Mouse (Mus musculus): Measurements from ENCODE around the gene Zfp90. TPM values are rescaled to one million over a fixed set of nuclear protein-coding genes. Genes with fewer than 3 reads are reported as not detected.

Zfp90 gene
- total RNA-seq, 2 experiments from 2014 or later, result 12.4 to 13.1 TPM

DNA sequence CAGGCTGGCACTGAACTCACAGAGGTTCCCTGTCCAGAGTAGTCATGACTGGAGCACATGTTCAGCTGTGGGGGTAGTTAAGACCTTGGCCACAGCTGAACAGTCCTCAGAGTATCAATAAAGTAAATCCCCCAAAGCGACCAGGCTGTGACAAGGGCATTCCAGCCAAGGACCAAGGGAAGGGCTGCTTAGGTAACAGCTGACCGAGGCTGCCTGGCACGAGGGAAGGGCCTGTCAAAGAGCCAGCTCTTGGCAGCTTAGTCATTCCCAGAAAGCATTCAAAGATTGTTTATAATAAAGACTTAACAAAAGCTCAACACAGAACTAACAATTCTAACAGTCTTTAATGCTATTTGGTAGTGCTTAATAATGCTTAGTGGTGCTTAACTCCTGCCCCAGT is 22.7 kb downstream of the Zfp90 start:
- DNase-seq, result peak; percentile 52

DNA sequence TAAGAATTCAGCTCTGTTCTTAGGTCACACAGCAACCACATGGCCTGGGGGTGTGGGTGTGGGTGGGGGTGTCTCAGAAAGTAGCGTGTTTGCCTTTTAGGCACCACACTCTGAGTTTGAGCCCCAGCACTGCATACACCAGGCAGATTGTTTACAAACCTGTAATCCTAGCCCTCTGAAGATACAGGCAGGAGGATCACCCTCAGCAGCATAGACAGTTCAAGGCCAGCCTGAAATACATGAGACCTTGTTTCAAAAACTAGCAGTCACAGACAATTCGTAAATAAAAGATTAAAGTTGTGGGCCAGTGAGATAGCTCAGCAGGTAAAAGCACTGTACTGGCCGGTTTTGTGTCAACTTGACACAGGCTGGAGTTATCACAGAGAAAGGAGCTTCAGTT is 25.0 kb downstream of the Zfp90 start:
- DNase-seq, result no peak

DNA sequence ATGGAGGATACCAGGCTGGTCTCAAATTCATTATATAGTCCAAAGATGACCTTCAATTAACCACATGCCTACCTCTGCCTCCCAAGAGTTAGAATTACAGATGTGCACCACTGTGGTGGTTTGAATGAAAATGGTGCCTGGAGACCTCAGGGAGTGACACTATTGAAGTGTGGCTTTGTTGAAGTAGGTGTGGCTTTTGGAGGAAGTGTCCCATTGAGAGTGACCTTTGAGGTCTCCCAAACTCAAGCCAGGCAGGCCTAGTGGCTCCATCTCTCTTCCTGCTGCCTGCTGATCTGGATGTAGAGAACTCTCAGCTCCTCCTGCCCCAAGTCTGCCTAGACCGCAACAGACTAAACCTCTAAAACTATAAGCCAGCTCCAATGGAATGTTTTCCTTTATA is 27.6 kb downstream of the Zfp90 start:
- DNase-seq, result no peak

DNA sequence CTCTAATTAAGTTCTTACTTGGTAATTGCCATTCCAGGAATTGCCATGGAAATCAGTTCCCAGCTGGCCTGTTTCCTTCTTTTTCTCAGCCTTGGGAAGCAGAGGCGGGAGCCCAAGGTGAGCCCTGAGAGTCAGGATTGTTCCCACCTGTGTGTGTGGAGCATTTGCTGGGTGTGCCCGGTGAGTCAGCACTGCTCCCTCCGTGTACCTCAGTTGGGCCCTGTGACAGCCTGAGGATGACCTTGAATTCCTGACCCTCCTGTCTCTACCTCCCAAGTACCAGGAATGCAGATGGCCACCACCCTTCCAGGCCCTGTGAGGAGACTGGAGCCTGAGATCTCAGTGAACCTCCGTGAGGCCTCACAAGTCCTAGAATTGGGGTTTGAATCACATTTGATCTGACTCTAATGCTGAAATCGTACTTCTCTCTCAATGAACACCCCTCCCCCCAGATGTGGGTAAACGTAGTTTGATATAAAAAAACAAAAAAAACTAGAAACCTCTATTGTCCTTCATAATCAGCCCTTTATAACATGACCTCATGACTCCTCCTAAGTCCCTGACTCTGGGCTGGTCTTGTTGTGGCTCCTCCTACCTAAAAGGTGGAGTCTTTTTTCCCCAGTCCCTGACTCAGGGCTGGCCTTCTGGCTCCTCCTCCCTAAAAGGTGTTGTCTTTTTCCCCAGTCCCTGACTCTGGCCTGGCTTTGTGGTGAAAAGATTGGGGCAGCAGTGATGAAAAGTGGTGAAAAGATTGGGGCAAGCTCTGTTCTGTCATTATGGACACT is 36.4 kb downstream of the Zfp90 start:
- DNase-seq, result no peak

DNA sequence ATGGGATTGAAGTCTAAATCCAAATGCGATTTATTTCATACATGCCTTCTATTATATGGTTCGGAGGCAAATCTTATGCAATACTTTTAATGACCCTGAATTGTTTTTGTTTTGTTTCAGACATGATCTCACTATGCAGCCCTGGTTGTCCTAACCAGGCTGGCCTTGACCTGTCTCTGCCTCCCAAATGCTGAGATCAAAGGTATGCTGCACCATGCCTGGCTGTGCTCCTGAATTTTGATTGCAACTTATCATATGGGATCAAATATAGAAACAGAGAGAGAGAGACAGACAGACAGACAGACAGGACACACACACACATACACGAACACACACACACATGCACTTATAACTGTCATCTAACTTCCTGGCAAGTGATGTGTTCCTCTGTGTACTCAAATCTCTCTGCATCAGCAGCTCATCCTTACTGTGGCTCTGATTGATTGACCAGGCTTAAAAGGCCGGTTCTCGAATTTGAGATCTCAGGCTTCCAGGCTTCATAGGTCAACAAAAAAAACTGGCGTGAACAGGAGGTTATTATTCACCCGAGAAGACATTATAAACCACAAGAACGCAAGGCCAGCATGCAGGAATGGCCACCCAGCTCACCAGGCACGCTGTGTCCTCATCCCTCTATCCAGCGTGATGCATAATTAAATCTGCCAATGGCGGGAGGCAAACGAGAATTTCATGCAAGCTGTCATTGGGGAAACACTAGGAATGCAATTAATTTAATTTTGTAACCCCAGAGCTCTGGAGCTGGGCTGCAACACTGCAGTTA is 37.8 kb downstream of the Zfp90 start:
- DNase-seq, result no peak

DNA sequence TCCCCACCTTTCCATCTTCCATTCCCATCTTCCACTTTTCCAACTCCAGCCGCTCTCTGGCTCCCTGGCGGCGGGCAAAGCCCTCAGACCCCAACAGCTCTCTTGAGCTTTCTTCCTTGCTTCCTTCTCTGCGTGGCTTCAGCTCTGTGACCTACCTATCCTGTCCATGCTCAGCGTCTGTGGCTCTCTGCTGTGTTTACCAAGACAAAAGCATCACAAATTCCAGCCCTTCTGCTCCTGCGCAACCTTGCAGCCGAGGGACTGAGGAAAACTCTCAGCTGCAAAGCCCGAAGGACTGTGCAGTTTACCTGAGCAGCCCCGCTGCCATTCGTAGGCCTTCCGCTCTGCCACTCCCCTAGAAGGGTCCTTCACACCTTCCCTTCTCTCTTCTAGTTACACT is 38.9 kb downstream of the Zfp90 start:
- DNase-seq, result no peak

DNA sequence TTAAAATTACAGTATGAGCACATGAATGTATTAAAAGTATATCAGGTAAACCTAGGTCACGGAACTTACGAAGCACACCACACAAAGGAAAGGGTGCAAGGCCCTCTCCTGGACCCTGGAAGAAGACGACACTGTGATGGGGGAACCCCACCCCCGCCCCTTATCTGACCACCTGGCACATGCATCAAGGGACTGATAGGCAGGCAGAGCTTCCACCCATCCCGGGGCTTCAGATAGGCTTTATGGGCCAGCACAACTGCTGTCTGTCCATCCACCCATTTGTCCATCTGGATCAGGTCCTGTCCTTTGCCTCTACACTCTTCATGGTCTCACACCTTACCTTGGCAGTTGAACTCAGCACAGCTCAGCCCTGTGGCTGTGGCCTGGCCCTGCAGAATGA is 47.0 kb downstream of the Zfp90 start:
- no peak for DNase-seq

DNA sequence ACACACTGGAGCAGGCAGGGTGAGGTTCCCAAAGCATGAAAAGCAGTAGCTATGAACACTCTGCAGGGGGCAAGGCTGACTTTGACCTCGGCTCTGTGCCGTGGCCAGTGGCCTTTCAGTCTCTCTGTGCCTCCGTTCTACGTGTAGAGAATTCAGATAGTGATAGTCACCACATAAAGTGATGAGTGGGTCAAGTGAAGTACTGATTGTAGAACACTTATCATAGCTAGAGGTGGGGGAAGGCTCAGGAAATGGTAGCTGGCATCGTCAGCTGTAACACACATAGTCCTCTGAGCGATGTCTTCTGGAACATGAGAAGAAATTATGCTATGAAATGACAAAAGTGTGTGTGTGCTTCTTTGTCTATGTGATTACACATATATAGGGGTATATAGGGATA is 48.7 kb downstream of the Zfp90 start:
- DNase-seq, result no peak

DNA sequence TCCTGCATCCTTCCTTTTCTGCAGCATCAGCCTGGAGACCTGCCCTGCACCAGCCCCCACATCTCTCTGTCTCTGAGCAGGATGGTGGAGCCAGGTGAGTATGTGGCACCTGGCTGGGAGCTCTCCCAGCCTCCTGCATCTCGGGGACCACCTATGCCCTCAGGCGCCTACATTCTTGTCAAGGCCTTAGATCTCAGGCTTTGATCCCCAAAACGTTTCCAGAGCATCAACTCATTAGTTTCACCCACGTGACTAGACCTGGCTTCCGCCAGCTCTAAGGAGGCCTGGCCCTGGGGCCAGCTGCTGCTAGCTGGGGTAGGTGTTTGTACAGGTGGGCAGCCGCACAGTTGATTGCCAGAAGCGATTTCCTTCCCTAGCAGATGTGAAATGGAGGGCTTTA is 54.4 kb downstream of the Zfp90 start:
- DNase-seq, result no peak

DNA sequence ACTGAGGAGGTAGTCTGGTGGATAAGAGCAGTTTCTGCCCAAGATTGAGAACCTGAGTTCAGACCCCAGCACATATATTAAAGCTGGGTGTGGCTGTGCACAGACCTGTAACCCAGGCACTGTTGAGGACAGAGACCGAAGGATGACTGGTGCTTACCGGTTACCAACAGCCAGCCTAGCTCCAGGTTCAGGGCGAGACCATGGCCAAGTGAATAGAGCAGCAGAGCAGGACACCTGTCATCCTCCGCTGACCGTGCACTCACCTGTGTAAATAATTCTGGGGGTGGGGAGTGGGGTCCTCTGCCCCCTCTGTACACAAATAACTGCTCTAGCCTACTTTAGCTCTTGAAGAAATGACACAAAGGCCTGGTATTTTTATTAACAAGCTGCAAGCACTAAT is 58.9 kb downstream of the Zfp90 start:
- no peak for DNase-seq

Other genes starting within 250 kb of the Zfp90 start
- 10 to 100 TPM; 17.1 to 18.9 TPM for gene Slc7a6, start 246.5 kb upstream of the Zfp90 start, total RNA-seq (2021)
- gene Slc7a6os, start 204.4 kb upstream of the Zfp90 start, total RNA-seq (2021), result 10 to 100 TPM; 17.0 to 17.1 TPM
- gene Prmt7, start 204.4 kb upstream of the Zfp90 start, total RNA-seq (2021), result 10 to 100 TPM; 24.1 to 25.5 TPM
- 1 to 10 TPM; 5.2 to 6.7 TPM for gene Smpd3, start 77.3 kb upstream of the Zfp90 start, total RNA-seq (2021)
- gene 6030452D12Rik, start 85.2 kb downstream of the Zfp90 start, total RNA-seq (2021), result not detected
- 1 to 10 TPM; 8.1 to 9.0 TPM for gene Cdh3, start 95.6 kb downstream of the Zfp90 start, total RNA-seq (2021)
- 100 to 1,000 TPM; 125 to 128 TPM for gene Gm10073, start 158.1 kb downstream of the Zfp90 start, total RNA-seq (2021)
- gene Cdh1, start 188.0 kb downstream of the Zfp90 start, total RNA-seq (2021), result under 1 TPM; 0.10 to 0.23 TPM